8 mouse cellular contexts compared by ENCODE assay signal in the genomic region with DNA sequence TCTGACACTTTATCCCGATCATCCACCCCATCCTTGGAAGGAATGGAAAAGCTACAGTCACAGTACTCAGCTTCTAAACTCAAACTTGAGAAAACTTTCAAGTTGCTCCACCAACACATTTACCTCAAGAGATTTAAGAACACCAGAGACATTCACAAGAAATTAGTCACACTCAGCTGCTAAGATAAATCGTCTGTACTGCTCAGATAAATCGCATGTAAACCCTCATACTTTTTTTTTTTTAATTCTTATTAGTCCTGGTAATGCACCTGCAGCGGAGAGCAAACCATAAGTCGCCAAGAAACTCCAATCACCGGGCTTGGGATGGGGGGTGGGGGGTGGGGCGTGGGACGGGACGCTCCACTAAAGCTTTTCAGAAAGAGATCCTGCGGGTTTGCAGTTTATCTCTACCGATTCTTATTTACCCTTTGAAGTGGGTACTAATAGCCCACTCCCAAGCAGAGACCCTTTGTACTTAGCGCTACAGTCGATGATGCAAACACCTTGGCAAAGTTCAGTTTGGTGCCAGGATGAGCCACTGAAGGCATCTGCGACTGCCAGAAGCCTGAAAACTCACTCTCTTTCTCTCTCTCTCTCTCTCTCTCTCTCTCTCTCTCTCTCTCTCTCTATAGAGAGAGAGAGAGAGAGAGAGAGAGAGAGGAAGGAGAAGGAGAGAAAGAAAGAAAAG. TPM values are rescaled to one million over a fixed set of nuclear protein-coding genes. Genes with fewer than 3 reads are reported as not detected.
DNase-seq lines count a peak whose midpoint lies in the region; ATAC-seq and TF ChIP-seq lines count a peak whose summit lies in the region.

No protein-coding gene starts in this region.

- peak overlapping the region; percentile 86 for H3K4me2 ChIP-seq in hindbrain, embryonic 14.5 days (replicated peaks)
- peak overlapping the region; percentile 84 for H3K4me2 ChIP-seq in midbrain, embryonic 16.5 days (ENCODE audit: low read length)

- no peak overlapping the region for H3K27ac ChIP-seq in left cerebral cortex, adult 2 months
- H3K27ac ChIP-seq in bone marrow macrophage, adult 2 months (ENCODE audit: insufficient read depth, low read depth, low read length): no peak overlapping the region
- no peak overlapping the region for H3K27ac ChIP-seq in hindbrain, embryonic 14.5 days
- H3K27ac ChIP-seq in midbrain, embryonic 16.5 days (ENCODE audit: low read length): no peak overlapping the region

- no peak for TF ChIP-seq CTCF in left cerebral cortex, adult 2 months (IDR thresholded peaks at IDR 0.05)
- no peak for TF ChIP-seq CTCF in bone marrow macrophage, adult 2 months (IDR thresholded peaks at IDR 0.05; ENCODE audit: low read depth, low read length)

- no peak for TF ChIP-seq POLR2A in bone marrow macrophage, adult 2 months (IDR thresholded peaks at IDR 0.05; ENCODE audit: borderline replicate concordance, low read depth, low read length)

- peak overlapping the region; percentile 92 for H3K9ac ChIP-seq in hindbrain, embryonic 14.5 days
- peak overlapping the region; percentile 91 for H3K9ac ChIP-seq in midbrain, embryonic 16.5 days (ENCODE audit: low read depth, low read length)

- 10% methylated on average over 14 of the region's 14 CpGs for WGBS in hindbrain, embryonic 14.5 days
- 11% methylated on average over 14 of the region's 14 CpGs for WGBS in midbrain, embryonic 16.5 days

- no peaks in the 10 kb centered on the region for H3K27me3 ChIP-seq in hindbrain, embryonic 14.5 days (ENCODE audit: control insufficient read depth, insufficient read depth, low read length)
- no peaks in the 10 kb centered on the region for H3K27me3 ChIP-seq in midbrain, embryonic 16.5 days (ENCODE audit: control insufficient read depth, insufficient read depth, low read depth, low read length)

- no peak for DNase-seq in left cerebral cortex, adult 2 months (ENCODE audit: extremely low spot score in 1 of 2, low spot score in 2 of 2)
- DNase-seq in left cerebral cortex, postnatal 14 days (ENCODE audit: low spot score in 2 of 2): no peak
- DNase-seq in hindbrain, embryonic 14.5 days (ENCODE audit: low spot score): no peak
- no peak for DNase-seq in yolk sac, embryonic 10.5 days (ENCODE audit: low spot score)
- no peak for DNase-seq in ovary, postnatal 36 days (ENCODE audit: low spot score)
- DNase-seq in cerebellum, adult 8-10 months: no peak

- ATAC-seq in hindbrain, embryonic 14.5 days (ENCODE audit: low FRiP score): no peak
- no peak for ATAC-seq in midbrain, embryonic 16.5 days

- intact Hi-C loops in left cerebral cortex, adult 2 months (cut with DNase I): no loop called here
- intact Hi-C loops in left cerebral cortex, postnatal 14 days (cut with DNase I): no loop called here

- H3K4me3 ChIP-seq in left cerebral cortex, adult 2 months: peak overlapping the region; percentile 94
- peak overlapping the region; percentile 76 for H3K4me3 ChIP-seq in bone marrow macrophage, adult 2 months (ENCODE audit: insufficient read depth, low read length)
- H3K4me3 ChIP-seq in hindbrain, embryonic 14.5 days (replicated peaks; ENCODE audit: low read length): peak overlapping the region; percentile 97
- peak overlapping the region; percentile 94 for H3K4me3 ChIP-seq in midbrain, embryonic 16.5 days (ENCODE audit: low read depth, low read length)

- H3K9me3 ChIP-seq in hindbrain, embryonic 14.5 days (ENCODE audit: control insufficient read depth, low read length): no peaks in the 10 kb centered on the region
- no peaks in the 10 kb centered on the region for H3K9me3 ChIP-seq in midbrain, embryonic 16.5 days (replicated peaks; ENCODE audit: control insufficient read depth, low read length, poor library complexity, severe bottlenecking)

- H3K36me3 ChIP-seq in hindbrain, embryonic 14.5 days (replicated peaks; ENCODE audit: control insufficient read depth, insufficient read depth): no peaks in the 10 kb centered on the region
- H3K36me3 ChIP-seq in midbrain, embryonic 16.5 days (ENCODE audit: control insufficient read depth, insufficient read depth, low read length): no peaks in the 10 kb centered on the region

- no peaks in the 10 kb centered on the region for H3K4me1 ChIP-seq in bone marrow macrophage, adult 2 months (ENCODE audit: control insufficient read depth, insufficient read depth, low read length)
- H3K4me1 ChIP-seq in hindbrain, embryonic 14.5 days (replicated peaks; ENCODE audit: control insufficient read depth, insufficient read depth, low read length): peaks cover 8% of the 10 kb centered on the region; the same call in 1 of the 2 replicates
- H3K4me1 ChIP-seq in midbrain, embryonic 16.5 days (ENCODE audit: control insufficient read depth, insufficient read depth, low read length): peaks cover 14% of the 10 kb centered on the region

RNA-seq across cellular contexts. Expression of a gene that starts 15.3 kb away (rescaled TPM):
- 10 to 100 TPM; 59.7 to 60.6 TPM for total RNA-seq in left cerebral cortex, adult 2 months (2021)
- total RNA-seq in left cerebral cortex, postnatal 14 days (2021): 10 to 100 TPM; 56.6 to 60.8 TPM
- polyA plus RNA-seq in bone marrow macrophage, adult 2 months (2012; ENCODE audit: insufficient read depth, insufficient read length, missing spikeins): 30.5 TPM in 2 replicates
- 25.6 and 27.0 TPM in 2 replicates for polyA plus RNA-seq in hindbrain, embryonic 14.5 days (2014; fragmentation: Nextera tagmentation; extraction: Ambion mirVana)
- 20.1 and 20.7 TPM in 2 replicates for polyA plus RNA-seq in midbrain, embryonic 16.5 days (2015; fragmentation: Nextera tagmentation; extraction: Ambion mirVana)

RNA-seq across cellular contexts. Expression of a gene that starts 31.5 kb away (rescaled TPM):
- 10 to 100 TPM; 49.8 to 53.0 TPM for total RNA-seq in left cerebral cortex, adult 2 months (2021)
- 10 to 100 TPM; 41.5 to 46.7 TPM for total RNA-seq in left cerebral cortex, postnatal 14 days (2021)
- polyA plus RNA-seq in bone marrow macrophage, adult 2 months (2012; ENCODE audit: insufficient read depth, insufficient read length, missing spikeins): 27.7 and 31.6 TPM in 2 replicates
- 8.5 and 9.0 TPM in 2 replicates for polyA plus RNA-seq in hindbrain, embryonic 14.5 days (2014; fragmentation: Nextera tagmentation; extraction: Ambion mirVana)
- polyA plus RNA-seq in midbrain, embryonic 16.5 days (2015; fragmentation: Nextera tagmentation; extraction: Ambion mirVana): 10.3 and 12.8 TPM in 2 replicates
